Mouse (Mus musculus): ENCODE results near the gene Nsg2. TPM values are rescaled to one million over a fixed set of nuclear protein-coding genes. Genes with fewer than 3 reads are reported as not detected.
A peak's percentile ranks its signal among the peaks of the same experiment; 100 is the strongest.

Nsg2 gene
- polyA plus RNA-seq, 1 experiment, result 299 TPM

DNA sequence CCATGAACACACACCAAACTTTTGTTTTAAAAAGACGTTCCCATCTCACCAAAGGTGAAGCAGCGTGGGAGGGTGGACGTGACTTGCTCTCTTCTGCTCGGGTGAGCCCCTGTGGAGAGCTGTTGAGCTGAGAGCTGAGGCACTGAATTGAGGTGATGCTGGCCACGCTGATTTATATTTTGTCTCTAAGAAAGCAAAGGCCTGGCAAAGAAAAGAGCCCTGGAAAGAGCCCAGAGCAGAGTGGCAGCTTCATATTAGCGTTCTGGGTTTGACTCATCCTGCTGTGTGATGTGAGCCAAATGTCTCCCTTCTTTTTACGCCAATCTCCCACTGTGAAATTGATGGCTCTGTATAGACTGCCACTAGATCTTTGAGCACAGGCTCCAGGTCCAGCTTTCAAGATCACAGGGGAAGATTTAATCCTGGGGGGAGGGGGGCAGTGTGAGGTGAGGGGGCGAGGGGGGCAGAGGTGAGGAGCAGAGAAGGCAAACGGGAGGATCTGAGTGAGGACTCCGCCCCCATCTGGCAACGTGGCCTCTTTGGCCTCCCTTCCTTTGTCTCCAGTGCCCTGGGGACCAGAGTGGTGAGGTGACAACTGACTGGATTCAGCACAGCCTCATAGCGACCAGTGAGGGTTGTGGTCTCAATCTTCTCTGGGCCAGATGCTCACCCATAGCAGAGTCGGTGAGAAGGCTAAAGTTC lies 9.8 kb downstream of the Nsg2 start:
- WGBS, result 44% methylated on average over 13 of the region's 13 CpGs
- H3K4me1 ChIP-seq (replicated peaks; ENCODE audit: control insufficient read depth, insufficient read depth, low read length), result peaks cover 50% of the 10 kb centered on the region
- no peaks in the 10 kb centered on the region for H3K27me3 ChIP-seq (ENCODE audit: control insufficient read depth, insufficient read depth, low read length)
- peak overlapping the region; percentile 63 for H3K27ac ChIP-seq (ENCODE audit: control insufficient read depth, insufficient read depth, low read length)
- H3K4me3 ChIP-seq (ENCODE audit: control insufficient read depth, insufficient read depth, low read length), result peak overlapping the region; percentile 0; the same call in 1 of the 2 replicates
- DNase-seq, result no peak
- TF ChIP-seq POLR2A (IDR thresholded peaks at IDR 0.05; ENCODE audit: control insufficient read depth, extremely low read depth, insufficient read depth, low read length, poor library complexity) (no peak), CTCF (IDR thresholded peaks at IDR 0.05; ENCODE audit: borderline replicate concordance, control insufficient read depth, extremely low read depth, insufficient read depth, low read length, poor library complexity) (no peak)
- peaks cover 26% of the 10 kb centered on the region for H3K36me3 ChIP-seq (ENCODE audit: control insufficient read depth, insufficient read depth, low read length)

DNA sequence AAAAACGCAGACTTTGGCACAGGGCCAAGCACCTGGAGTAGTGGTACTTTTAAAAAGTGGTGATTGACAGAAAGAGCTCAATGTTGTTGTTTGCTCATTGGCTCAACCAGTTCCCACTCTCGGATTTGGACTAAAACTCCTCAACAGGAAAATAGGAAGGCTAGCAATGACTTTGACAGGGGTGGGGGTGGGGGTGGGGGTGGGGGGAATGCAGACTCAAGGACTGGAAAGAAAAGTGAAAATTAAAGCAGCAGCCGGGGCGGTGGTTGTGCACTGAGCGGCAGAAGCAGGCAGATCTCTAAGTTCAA lies 10.4 kb downstream of the Nsg2 start:
- Histone ChIP-seq H3K27ac (ENCODE audit: control insufficient read depth, insufficient read depth, low read length) (peak overlapping the region; percentile 63), H3K4me3 (ENCODE audit: control insufficient read depth, insufficient read depth, low read length) (0 out of 2 replicates have a peak overlapping the region, but pooled peaks have one; percentile 0), H3K4me1 (replicated peaks; ENCODE audit: control insufficient read depth, insufficient read depth, low read length) (peaks cover 56% of the 10 kb centered on the region), H3K27me3 (ENCODE audit: control insufficient read depth, insufficient read depth, low read length) (no peaks in the 10 kb centered on the region), H3K36me3 (ENCODE audit: control insufficient read depth, insufficient read depth, low read length) (peaks cover 23% of the 10 kb centered on the region)
- 16% methylated on average over 5 of the region's 5 CpGs for WGBS
- no peak for TF ChIP-seq POLR2A (IDR thresholded peaks at IDR 0.05; ENCODE audit: control insufficient read depth, extremely low read depth, insufficient read depth, low read length, poor library complexity)
- TF ChIP-seq CTCF (IDR thresholded peaks at IDR 0.05; ENCODE audit: borderline replicate concordance, control insufficient read depth, extremely low read depth, insufficient read depth, low read length, poor library complexity), result no peak
- peak; percentile 78 for DNase-seq

DNA sequence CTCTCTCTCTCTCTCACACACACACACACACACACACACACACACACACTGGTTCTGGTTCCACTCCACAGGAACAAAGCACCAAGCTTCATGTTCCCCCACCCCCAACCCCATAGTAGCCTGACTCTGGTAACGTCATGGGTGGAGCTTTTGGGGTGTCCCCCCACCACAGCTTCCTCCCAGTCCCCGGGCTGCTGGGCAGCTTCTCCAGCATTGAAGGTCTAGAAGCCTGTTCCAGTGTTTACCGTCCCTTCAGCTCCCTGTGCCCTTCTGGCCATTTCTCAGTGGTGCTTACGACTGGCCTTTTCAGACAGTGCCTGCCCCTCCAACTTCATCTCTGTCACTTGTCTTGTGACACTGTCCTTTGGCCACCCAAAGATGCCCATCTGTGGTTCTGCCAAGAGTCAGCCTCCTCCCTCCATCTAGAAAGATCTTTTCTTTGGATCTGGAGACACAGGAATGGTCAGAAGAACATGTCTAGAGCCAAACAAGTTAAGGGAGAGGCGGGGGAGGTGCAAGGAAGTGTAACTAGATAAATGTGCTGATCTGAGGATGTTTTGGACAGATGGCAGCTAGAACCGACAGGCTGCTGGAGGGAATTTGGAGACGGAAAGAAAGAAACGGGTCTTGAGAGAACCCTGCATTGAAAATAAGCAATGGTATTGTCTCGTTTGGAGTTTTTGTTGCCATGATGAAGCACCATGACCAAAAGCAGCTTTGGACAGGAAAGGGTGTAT lies 11.8 kb downstream of the Nsg2 start:
- DNase-seq, result peak; percentile 56
- peaks cover 61% of the 10 kb centered on the region for H3K4me1 ChIP-seq (replicated peaks; ENCODE audit: control insufficient read depth, insufficient read depth, low read length)

DNA sequence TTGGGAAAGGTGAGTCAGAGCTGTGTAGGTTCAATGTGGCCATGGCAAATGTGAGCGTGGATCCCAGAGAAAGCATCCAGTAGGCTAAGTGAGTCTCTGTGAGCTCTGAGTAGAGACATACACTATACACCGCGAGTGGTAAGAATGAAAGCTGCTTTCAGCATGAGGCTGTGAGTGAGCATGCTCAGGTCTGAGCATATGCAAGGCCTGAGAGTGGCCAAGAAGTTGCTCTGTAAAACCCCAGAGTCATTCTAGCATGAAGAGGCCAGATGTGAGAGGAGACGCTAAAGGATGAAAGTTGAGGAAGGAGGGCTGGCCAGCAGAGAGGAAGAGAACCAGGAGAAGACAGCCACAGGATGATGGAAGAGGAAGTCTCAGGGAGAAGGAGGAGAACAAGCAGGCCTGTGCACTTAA lies 12.8 kb downstream of the Nsg2 start:
- TF ChIP-seq CTCF (IDR thresholded peaks at IDR 0.05; ENCODE audit: borderline replicate concordance, control insufficient read depth, extremely low read depth, insufficient read depth, low read length, poor library complexity) (no peak), POLR2A (IDR thresholded peaks at IDR 0.05; ENCODE audit: control insufficient read depth, extremely low read depth, insufficient read depth, low read length, poor library complexity) (no peak)
- peak overlapping the region; percentile 64 for H3K27ac ChIP-seq (ENCODE audit: control insufficient read depth, insufficient read depth, low read length)
- H3K27me3 ChIP-seq (ENCODE audit: control insufficient read depth, insufficient read depth, low read length), result no peaks in the 10 kb centered on the region
- WGBS, result 22% methylated on average over 4 of the region's 4 CpGs
- peaks cover 19% of the 10 kb centered on the region for H3K36me3 ChIP-seq (ENCODE audit: control insufficient read depth, insufficient read depth, low read length)
- no peak overlapping the region for H3K4me3 ChIP-seq (ENCODE audit: control insufficient read depth, insufficient read depth, low read length)
- DNase-seq, result no peak
- H3K4me1 ChIP-seq (replicated peaks; ENCODE audit: control insufficient read depth, insufficient read depth, low read length), result peaks cover 59% of the 10 kb centered on the region

More for the DNA sequence above, 11.8 kb downstream of the Nsg2 start:
- no peaks in the 10 kb centered on the region for H3K27me3 ChIP-seq (ENCODE audit: control insufficient read depth, insufficient read depth, low read length)
- peaks cover 16% of the 10 kb centered on the region for H3K36me3 ChIP-seq (ENCODE audit: control insufficient read depth, insufficient read depth, low read length)
- TF ChIP-seq CTCF (IDR thresholded peaks at IDR 0.05; ENCODE audit: borderline replicate concordance, control insufficient read depth, extremely low read depth, insufficient read depth, low read length, poor library complexity), result no peak
- H3K27ac ChIP-seq (ENCODE audit: control insufficient read depth, insufficient read depth, low read length), result peak overlapping the region; percentile 39
- 42% methylated on average over 9 of the region's 9 CpGs for WGBS
- H3K4me3 ChIP-seq (ENCODE audit: control insufficient read depth, insufficient read depth, low read length), result no peak overlapping the region

DNA sequence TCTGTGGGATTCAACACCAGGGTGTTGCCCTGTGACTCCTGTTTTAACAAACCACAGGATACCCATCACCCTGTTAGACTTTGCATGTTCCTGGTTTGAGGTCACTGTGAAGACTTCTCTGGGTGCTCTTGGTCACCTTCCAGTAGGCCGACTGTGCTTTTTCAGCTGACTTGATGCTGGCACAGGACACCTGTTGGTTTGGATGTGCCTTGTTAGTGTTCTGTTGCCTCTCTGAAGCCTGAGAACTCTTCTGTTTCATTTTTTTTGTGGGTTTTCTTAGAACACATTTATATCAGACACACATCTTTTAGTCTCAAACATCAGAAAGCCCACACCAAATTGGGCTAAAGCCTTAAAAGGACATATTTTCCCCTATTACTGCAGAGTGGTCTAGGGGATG lies 13.3 kb downstream of the Nsg2 start:
- peaks cover 57% of the 10 kb centered on the region for H3K4me1 ChIP-seq (replicated peaks; ENCODE audit: control insufficient read depth, insufficient read depth, low read length)
- no peak for TF ChIP-seq CTCF (IDR thresholded peaks at IDR 0.05; ENCODE audit: borderline replicate concordance, control insufficient read depth, extremely low read depth, insufficient read depth, low read length, poor library complexity)
- no peak for TF ChIP-seq POLR2A (IDR thresholded peaks at IDR 0.05; ENCODE audit: control insufficient read depth, extremely low read depth, insufficient read depth, low read length, poor library complexity)
- 4% methylated on average over 1 of the region's 1 CpGs for WGBS
- no peak for DNase-seq
- H3K4me3 ChIP-seq (ENCODE audit: control insufficient read depth, insufficient read depth, low read length), result no peak overlapping the region
- H3K27me3 ChIP-seq (ENCODE audit: control insufficient read depth, insufficient read depth, low read length), result no peaks in the 10 kb centered on the region
- peaks cover 25% of the 10 kb centered on the region for H3K36me3 ChIP-seq (ENCODE audit: control insufficient read depth, insufficient read depth, low read length)
- peak overlapping the region; percentile 64 for H3K27ac ChIP-seq (ENCODE audit: control insufficient read depth, insufficient read depth, low read length)

DNA sequence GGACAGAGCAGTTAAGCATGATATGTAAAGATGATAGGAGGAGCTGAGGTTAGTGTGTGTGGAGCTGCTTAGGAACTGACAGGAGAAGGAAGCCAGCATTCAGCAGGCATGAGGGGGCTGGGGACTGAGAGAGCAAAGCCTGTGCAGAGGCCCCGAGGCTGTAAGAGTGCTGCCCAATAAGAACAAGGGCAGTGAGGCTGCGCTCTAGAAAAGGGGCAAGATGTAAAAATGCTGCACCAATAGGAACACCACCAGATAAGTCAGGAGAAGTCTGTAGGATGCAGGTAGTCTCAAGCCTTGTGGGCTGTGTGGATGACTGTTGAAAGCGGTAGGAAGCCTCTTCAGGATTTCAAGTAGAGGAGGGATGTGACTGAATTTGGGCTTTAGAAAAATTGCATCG lies 17.9 kb downstream of the Nsg2 start:
- TF ChIP-seq POLR2A (IDR thresholded peaks at IDR 0.05; ENCODE audit: control insufficient read depth, extremely low read depth, insufficient read depth, low read length, poor library complexity) (no peak), CTCF (IDR thresholded peaks at IDR 0.05; ENCODE audit: borderline replicate concordance, control insufficient read depth, extremely low read depth, insufficient read depth, low read length, poor library complexity) (no peak)
- 61% methylated on average over 4 of the region's 4 CpGs for WGBS
- H3K4me1 ChIP-seq (replicated peaks; ENCODE audit: control insufficient read depth, insufficient read depth, low read length), result peaks cover 54% of the 10 kb centered on the region
- H3K27ac ChIP-seq (ENCODE audit: control insufficient read depth, insufficient read depth, low read length), result no peak overlapping the region
- H3K4me3 ChIP-seq (ENCODE audit: control insufficient read depth, insufficient read depth, low read length), result no peak overlapping the region
- peaks cover 42% of the 10 kb centered on the region for H3K36me3 ChIP-seq (ENCODE audit: control insufficient read depth, insufficient read depth, low read length)
- no peaks in the 10 kb centered on the region for H3K27me3 ChIP-seq (ENCODE audit: control insufficient read depth, insufficient read depth, low read length)
- DNase-seq, result no peak
